Mouse (Mus musculus) liver, adult (tissue): Measurements from ENCODE around the gene Creb5.

Source experiments
- GATA4 ChIP-seq: IDR thresholded peaks from 2 replicates; pipeline ENCODE4 v1.6.1; 2014; ENCODE audit warnings: mild to moderate bottlenecking, low read length; ENCODE audit not compliant: insufficient replicate concordance

The Creb5 gene

DNA sequence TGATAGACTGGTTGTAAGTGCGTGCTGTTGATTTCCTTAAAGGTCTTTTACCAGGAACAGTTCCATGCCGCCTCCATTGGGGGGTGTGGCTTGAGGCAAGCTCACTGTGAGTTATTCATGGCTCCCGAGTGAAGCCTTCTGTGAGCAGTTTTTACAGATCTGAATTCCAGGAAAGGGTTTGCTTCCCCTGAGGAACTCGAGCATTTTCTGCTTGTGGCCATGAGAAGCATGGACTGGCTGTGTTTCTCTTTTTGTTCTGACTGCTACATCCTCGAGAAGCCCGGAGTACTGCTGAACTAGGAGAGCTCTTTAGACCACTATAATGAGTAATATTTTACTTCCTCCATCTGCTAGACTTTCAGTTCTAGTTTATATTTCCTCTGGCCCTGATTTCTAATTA lies 103.3 kb downstream of the Creb5 start:
- no peak for TF ChIP-seq GATA4

DNA sequence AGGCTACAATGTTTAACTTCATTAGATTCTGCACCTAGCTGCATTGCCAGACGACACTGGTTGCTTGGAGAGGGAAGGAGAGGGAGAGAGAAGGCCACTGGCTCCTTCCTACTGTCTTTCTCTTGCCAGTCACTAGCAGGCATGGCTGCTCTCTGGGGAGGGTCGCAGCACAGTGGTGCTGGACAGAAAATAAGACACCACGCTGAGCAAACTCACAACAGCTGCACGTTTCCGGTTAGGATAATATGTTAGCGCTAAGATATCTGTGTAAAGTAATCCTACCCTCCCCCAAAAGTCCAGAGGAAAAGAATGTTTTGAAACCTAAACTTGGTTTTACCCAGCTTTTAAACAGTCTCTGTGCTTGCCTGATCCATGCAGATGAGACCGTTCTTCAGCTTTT lies 107.0 kb downstream of the Creb5 start:
- TF ChIP-seq GATA4, result no peak

DNA sequence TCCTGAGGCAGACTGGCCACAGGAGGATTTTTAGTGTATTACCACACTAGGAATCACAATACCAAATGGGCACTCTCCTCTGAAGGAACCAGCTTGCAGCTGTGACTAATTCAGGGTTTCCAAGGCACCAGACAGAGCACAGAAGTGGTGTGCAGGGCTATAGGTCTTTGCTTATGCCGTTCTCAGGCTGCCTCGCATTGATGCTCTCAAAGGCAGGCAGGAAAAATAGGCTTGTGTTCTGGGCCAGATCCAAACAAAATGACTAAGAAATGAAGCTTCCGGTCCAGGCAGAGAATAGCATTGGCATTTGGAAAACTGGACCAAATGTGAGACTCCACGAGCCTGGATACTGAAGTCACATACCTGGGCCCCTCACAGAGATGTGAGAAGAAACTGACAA lies 108.1 kb downstream of the Creb5 start:
- TF ChIP-seq GATA4, result no peak

DNA sequence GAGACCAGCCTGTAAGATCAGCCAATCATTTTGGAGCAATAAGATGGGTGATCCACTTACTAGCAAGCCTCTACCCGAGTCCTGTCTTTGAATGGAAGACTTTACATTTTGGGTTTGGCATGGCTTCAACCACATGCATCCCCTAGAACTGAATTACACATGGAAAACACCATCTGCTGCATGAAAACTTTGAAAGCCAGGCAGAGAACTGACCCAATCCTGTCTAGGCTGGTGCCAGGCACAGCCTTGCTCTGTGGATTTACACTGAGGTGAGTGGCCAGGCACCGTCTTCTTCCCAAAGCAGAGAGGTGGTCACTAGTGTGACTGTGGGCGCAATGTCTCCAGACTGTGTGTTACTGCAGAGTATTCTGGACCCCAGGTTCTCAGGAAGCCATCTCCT lies 109.4 kb downstream of the Creb5 start:
- TF ChIP-seq GATA4, result no peak

DNA sequence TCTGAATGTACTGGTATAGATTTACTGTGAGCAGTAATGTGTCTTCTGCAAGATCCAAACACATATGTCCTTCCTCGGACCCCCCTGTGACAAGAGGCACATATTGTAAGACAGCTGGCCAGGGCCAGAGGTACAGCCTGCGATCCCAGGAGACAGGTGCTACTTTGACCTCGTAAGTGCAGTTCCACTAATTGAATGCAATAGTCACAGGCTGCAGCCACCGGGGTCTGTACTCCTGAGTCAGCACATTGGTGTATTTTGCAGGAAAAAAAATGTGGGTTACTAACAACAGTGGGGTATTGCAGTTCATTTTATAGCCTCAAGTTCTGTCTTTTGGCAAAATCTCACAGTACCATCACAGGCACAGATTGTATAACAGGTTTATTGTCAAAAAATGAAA lies 110.7 kb downstream of the Creb5 start:
- TF ChIP-seq GATA4, result no peak

DNA sequence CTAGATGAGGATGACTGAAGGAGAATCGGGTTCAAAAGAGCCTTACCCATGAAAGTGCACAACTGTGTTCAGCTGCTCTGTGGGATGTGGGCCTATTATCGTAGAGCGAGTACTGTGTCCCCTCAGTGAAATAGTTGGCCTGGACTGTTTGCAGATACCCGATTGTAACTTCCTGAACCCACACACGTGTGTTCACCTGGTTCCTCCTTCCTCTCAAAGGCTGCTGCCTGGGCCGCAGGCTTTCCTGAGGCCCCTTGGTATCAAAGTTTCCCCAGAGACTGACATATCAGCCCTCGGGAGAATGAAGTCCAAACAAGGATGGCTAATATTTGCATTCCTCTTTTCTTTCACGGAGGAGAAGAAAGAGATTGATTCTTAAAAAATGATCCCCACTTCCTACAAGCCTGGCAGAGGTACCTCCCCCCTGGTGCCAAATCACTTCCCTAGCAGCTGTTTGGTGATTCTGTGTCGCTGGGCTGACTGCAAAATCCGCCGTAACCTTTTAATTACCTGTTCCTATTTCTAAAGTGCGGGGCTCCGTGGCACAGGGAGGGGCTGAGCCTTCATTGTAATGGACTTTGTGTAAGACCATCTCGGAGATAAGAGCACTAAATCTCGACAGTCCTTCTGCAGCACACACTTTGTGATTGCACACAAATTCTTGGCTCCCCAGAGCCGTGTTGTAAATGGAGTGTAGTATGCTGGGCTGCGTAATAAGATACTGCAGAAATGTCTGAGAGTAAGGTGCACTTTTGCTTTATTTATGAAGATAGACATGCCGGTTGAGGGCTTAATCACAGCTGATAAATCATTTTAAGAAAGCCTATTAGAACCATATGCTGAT lies 111.4 kb downstream of the Creb5 start:
- TF ChIP-seq GATA4, result no peak

DNA sequence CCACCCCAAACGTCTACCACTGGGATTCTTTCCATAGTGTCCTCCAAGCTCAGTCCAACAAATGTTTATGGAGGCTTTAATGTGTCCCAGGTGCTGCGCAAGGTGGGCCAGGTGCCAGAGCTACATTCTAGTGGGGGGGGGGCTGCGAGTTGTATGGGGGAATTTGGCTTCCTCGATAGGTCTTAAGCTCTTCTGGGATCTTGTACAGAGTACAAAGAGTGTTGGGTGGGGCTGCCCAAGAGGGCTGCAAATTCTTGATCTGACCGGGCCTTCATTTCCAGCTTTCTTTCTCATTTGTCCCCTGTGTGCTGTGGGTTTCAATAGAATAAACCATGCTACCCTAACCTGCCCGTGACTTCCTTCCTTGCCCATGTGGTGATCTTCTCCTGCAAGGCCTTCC lies 114.3 kb downstream of the Creb5 start:
- no peak for TF ChIP-seq GATA4

DNA sequence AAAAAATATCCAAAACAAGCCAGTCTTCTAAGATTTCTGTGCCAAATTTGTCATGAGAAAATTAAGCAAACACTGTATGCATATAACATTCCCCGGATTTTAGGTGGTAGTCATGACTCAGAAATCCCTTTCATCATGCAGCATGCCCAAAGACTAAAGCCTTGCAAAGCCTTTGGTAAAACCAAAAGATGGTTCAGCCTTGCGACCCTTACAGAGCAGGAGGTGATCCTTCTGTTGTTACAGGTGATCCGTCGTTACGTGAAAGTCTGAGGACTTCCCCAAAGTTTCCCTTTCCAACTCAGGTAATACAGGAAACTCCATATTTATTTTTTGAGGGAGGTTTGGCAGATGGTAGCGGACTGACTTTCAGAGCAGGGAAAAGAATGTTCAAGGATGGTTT lies 122.1 kb downstream of the Creb5 start:
- no peak for TF ChIP-seq GATA4

DNA sequence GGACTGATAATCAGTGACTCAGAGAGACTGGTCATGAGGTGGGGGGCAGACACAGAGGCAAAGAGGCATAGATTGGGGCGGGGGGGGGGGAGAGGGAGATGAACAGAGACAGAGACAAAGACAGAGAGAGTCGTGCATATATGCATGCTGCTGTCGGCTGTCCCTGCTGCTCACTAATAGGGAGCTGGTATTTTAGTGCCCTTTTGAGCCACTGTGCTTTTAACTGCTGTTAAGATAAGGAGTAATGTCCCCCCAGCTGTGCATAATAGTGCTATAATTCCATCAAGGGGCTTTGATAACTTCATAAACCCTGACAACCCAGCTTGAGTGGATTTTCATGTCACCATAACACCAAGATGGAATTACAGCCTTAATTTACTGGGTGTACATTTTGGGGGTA lies 134.3 kb downstream of the Creb5 start:
- no peak for TF ChIP-seq GATA4

DNA sequence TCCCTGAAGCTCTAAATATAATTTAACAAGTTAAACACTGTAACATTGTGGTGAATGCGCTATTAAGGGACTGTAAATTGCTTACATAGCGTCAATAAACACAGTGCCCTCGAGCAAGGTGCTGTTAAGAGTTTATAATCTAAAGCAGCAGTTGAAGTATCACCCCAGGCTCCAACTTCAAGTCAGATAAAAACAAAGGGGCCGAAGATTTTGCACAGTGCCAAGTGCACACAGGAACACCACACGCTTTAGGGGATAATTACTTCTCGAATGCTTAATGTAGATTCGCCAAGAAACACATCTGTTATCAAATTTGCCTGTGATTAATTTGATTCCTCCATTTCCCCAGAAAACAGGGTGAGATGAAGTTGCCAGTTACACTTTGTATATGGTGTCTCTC lies 142.3 kb downstream of the Creb5 start:
- TF ChIP-seq GATA4, result no peak

DNA sequence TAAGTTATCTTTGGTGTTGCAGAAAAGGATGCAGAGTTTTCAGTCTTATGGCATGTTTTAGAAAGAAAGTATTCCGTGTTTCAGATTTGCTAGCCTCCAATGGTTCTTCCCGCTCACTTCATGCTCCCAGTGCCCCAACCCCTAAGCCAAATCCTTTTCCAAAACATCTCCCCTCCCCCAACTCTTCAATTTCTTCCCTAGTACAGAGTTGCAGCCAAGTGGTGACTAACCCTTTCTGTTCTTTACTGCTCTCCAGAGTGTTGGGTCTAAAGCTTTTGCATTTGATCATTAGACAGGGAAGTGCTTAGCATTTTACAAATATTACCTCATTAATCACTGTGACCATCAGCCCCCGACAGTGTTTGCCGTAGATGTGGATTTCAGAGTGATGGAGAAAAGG lies 142.8 kb downstream of the Creb5 start:
- no peak for TF ChIP-seq GATA4

DNA sequence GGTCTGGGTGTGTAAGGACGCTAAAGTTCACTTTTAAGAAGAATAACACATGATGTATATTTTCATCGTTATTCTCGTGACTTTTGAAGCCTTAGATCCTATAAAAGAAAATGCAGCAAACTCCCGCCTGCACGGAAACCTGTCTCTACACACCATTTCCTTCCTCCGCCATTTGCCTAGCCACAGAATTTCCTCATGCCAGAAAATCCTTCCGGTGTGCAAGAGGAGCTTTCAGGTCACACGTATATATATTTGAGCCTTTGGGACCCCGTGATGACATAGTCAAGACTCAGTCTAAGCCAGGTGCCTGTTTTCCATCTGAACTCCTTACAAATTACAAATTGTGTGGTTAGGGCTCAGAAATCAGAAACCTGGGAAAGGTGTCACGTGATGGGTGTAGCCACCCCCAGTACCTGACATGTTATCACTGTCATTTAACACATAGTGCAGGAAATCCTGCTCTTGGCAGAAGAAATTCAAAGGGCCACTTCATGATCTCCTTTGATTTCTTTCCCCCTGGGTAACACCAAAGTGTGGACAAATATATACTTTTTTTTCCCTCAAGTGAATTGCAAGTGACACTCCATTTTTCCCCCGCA lies 158.9 kb downstream of the Creb5 start:
- no peak for TF ChIP-seq GATA4

DNA sequence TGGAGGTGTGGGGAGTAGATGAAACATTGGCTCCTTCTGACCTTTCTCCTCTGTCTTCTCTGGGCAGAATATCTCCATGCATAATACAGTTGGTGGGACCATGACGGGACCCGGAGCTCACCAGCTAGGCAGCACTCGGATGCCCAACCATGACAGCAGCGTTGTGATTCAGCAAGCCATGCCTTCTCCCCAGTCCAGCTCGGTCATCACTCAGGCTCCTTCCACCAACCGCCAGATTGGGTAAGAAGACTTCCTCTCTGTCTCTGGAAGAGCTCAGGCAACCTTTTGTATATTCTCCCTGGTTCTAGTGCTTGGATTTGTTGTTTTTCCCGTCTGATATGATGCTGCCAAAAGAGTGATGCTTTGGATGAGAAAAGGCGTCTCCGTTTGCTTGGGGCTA lies 160.4 kb downstream of the Creb5 start:
- TF ChIP-seq GATA4, result no peak

DNA sequence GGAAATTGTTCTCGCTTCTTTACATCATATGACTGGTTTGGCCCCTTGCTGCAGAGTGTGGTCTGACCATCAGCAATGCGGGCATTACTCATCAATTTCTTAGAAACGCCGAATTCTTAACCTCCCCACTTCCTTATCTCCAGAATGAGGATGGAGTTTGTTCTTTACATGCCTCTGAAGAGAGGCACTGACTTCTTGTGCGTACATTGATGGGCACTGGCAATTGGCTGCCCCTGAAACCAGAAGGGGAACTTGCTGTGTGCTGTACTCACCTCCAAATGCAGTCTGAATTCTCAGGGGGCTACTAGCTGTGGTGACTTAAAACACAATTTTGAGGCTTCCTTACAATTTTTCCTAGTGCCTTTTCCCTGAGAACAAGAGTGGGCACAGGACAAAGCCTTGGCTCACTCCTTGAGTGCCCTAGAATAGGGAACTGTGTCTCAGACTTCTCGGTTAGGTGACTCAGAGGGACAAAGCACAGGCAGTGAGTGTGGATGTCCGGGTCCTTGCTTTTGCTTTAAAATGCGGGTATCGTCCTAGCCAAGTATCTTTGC lies 161.3 kb downstream of the Creb5 start:
- no peak for TF ChIP-seq GATA4

DNA sequence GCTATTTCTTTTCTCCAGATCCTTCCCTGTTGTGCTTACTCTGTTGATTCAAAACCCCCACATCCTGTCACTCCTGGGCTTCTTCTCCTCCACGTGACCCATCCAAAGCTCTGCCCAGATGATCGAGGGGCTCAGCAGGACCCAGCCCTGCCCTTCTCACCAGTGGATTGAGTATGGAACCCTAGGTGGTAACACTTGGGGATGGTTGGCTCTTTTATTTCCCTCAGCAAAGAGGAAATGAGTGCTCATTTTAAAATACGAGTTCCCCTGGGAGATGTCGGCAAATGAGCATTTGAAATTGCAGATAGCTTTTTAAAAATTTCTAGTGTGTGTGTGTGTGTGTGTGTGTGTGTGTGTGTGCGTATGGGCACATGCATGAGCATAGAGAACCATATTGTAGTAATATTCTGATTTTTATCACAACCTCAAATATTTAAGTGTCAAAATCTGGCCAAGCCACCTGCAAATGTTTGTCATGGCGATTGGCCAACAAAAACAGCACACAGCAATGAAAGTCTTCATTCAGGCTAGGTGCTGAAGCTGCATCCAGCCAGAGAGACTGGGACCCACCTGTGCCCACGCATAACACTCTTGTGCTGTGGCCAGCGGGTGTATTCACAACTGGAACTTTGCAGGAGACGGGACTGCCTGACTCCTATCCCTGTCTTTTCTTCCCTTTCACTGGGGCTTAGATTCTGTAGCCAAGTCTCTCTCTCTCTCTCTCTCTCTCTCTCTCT lies 162.5 kb downstream of the Creb5 start:
- no peak for TF ChIP-seq GATA4

DNA sequence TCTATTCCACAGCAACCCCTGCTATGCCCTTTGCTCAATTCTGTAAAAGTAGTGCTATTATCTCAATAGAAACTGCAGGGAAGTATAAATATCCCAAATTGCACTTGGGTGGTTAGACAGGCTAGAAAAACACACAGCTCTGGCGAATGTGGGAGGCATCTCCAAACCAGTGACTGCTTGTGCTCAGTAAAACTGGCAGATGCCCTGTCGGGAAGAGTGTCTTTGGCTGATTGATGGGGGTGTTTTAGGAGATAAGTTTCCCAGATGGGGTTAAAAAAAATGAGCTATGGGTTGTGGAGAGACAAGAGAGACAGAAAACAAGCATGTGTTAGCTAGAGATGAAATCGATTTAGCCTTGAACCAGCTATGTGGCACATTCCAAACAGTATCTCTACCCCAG lies 163.4 kb downstream of the Creb5 start:
- no peak for TF ChIP-seq GATA4
